Mouse (Mus musculus) kidney, postnatal 0 days (tissue): ENCODE results near the gene Polr3b. TPM values are rescaled to one million over a fixed set of nuclear protein-coding genes. Genes with fewer than 3 reads are reported as not detected.

Experiments
- ATAC-seq: fragments of 200-750 bp; cut with Nextera tagmentation; replicated peaks from 2 replicates; pipeline ENCODE4 v1.8.0; 2017; ENCODE audit warnings: low read depth, moderate number of reproducible peaks, moderate TSS enrichment, moderate library complexity; ENCODE audit not compliant: low FRiP score
- DNase-seq: peaks from one replicate; pipeline ENCODE4 v3.0.0-alpha.2; 2016; ENCODE audit warnings: low spot score
- H3K27ac ChIP-seq: fragments of 300-500 bp; sonication (generic); 2 replicates; pipeline ENCODE4 v1.5.1; 2014; ENCODE audit warnings: mild to moderate bottlenecking
- H3K27me3 ChIP-seq: fragments of 300-500 bp; sonication (generic); 2 replicates; pipeline ENCODE4 v1.6.1; 2014; ENCODE audit warnings: low read length, mixed read lengths; ENCODE audit not compliant: insufficient read depth
- H3K36me3 ChIP-seq: fragments of 300-500 bp; sonication (generic); 2 replicates; pipeline ENCODE4 v1.6.1; 2014; ENCODE audit warnings: low read length, mixed read lengths; ENCODE audit not compliant: insufficient read depth
- H3K4me1 ChIP-seq: fragments of 300-500 bp; sonication (generic); replicated peaks from 2 replicates; pipeline ENCODE4 v1.6.1; 2014; ENCODE audit warnings: antibody characterized with exemption, low read length, mixed read lengths; ENCODE audit not compliant: insufficient read depth
- H3K4me2 ChIP-seq: fragments of 300-500 bp; sonication (generic); 2 replicates; pipeline ENCODE4 v1.6.1; 2014; ENCODE audit warnings: mild to moderate bottlenecking, low read length, moderate library complexity, mixed read lengths
- H3K4me3 ChIP-seq: fragments of 300-500 bp; sonication (generic); replicated peaks from 2 replicates; pipeline ENCODE4 v1.5.1; 2014; ENCODE audit warnings: low read depth, low read length
- H3K9ac ChIP-seq: fragments of 300-500 bp; sonication (generic); 2 replicates; pipeline ENCODE4 v1.6.1; 2014; ENCODE audit warnings: low read depth, low read length
- H3K9me3 ChIP-seq: fragments of 300-500 bp; sonication (generic); replicated peaks from 2 replicates; pipeline ENCODE4 v1.6.1; 2016; ENCODE audit warnings: low read length, inconsistent platforms, mixed read lengths
- CTCF ChIP-seq: IDR thresholded peaks from 2 replicates; pipeline ENCODE4 v1.5.1; 2016; ENCODE audit warnings: antibody characterized with exemption, low read depth, mild to moderate bottlenecking, moderate library complexity
- WGBS: fragments of 180-500 bp; shearing (Covaris S2); extraction: QIAGEN DNeasy Blood & Tissue Kit; methylation state at CpG from one replicate; pipeline ENCODE4 v1.1.7; 2014; 5-methylcytosine and 5-hydroxymethylcytosine counted together
- polyA plus RNA-seq: library from polyadenylated mRNA; unstranded; fragments of >200 nt; fragmentation: Nextera tagmentation; extraction: Ambion mirVana; gene quantifications from 2 replicates; pipeline ENCODE4 v1.2.1, GENCODE M21; 2015

The Polr3b gene
- polyA plus RNA-seq, 1 experiment from 2014 or later: 10.6 TPM

DNA sequence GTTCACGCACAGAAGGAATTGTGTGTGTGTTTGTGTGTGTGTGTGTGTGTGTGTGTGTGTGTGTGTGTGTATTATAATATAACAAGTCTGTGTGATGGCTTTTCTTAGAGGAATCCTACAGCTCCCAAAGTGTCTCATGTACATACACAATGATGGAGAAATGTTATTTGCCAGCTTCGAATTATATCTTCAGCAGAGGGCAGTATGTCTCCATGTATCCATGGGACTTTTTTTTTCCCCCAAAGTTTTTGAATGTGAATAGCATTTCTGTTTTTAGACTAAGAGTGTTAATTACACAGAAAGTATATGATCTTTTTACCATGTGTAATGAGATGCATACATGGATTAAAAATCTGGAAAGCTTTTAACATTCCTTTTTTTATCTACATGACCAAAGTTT, 19.5 kb downstream of the Polr3b start:
- DNase-seq: peak; percentile 55
- no peak overlapping the region for H3K4me2 ChIP-seq
- H3K9me3 ChIP-seq: no peaks in the 10 kb centered on the region
- H3K4me1 ChIP-seq: no peaks in the 10 kb centered on the region
- 83% methylated on average over 2 of the region's 2 CpGs for WGBS
- no peak overlapping the region for H3K27ac ChIP-seq
- H3K4me3 ChIP-seq: no peak overlapping the region
- no peak for ATAC-seq
- H3K27me3 ChIP-seq: no peaks in the 10 kb centered on the region
- TF ChIP-seq CTCF: peak; percentile 62
- H3K36me3 ChIP-seq: peaks cover 17% of the 10 kb centered on the region; the same call in 1 of the 2 replicates
- no peak overlapping the region for H3K9ac ChIP-seq

DNA sequence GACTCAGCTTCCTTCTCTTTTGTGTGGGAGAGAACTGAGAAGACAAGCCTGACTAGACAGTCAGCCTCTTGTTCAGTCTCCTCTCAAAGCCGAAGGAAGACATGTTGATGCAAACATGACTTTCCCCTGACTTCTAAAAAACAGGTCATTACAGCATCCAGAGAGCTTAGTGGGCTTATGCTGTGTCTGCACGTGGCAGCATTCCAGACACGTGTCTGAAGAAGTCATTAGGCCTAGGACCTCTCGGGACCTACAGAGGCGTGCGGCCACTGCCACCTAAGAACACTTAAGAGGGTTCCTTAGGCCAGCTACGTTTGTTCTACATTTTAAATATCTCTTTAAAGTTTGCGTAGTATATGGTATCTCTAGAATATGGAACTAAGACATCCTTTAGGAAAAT, 23.8 kb downstream of the Polr3b start:
- no peak for TF ChIP-seq CTCF
- WGBS: 80% methylated on average over 8 of the region's 8 CpGs
- no peak overlapping the region for H3K27ac ChIP-seq

DNA sequence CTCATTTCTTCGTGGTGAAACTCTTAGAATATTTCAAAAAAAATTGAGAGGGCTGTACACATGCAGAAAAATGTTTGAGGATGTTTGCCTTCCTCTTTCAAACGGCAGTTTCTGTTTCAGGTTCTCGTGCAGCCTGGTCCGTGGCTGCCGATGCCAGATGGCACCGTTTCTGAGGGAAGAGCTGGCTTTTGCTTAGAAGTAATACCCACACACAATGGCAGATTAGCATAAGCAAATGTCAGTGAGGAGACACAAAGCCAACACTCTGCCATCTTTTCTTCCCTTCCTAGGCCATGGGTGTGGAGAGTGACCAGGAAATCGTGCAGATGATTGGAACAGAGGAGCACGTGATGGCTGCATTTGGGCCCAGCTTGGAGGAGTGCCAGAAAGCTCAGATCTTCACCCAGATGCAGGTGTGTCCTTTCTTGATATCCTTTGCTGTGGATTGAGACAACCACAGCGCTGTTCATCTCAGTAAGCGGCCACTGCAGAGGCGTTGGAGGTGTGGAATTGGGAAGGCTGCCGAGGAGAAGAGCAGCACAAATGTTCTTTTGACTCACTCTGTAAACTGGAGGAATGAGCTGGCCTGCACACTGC, 24.5 kb downstream of the Polr3b start:
- no peak for DNase-seq

More for the DNA sequence above, 23.8 kb downstream of the Polr3b start:
- Histone ChIP-seq H3K9ac (no peak overlapping the region), H3K9me3 (no peaks in the 10 kb centered on the region), H3K4me2 (no peak overlapping the region), H3K4me3 (no peak overlapping the region), H3K36me3 (no peaks in the 10 kb centered on the region), H3K4me1 (no peaks in the 10 kb centered on the region), H3K27me3 (no peaks in the 10 kb centered on the region)
- DNase-seq (no peak), ATAC-seq (no peak)

DNA sequence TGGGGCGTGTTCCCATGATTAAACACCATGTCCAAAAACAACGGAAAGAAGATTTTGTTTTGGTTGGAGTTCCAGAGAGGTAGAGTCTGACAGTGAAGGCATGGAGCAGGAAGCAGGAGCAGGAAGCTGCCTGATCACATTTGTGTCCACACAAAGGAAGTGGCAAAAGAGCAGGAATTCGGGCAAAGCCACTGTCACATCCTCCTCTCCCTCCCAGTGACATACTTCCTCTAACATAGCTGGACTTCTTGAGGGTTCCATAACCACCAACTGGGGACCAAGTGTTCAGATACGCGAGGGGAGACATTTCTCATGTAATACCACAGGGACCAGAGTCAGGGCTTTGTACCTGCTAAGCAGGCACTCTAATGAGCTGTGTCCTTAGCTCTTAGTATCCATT, 25.2 kb downstream of the Polr3b start:
- Histone ChIP-seq H3K4me3 (no peak overlapping the region), H3K27me3 (no peaks in the 10 kb centered on the region), H3K9ac (no peak overlapping the region), H3K4me2 (no peak overlapping the region), H3K4me1 (no peaks in the 10 kb centered on the region), H3K9me3 (no peaks in the 10 kb centered on the region), H3K36me3 (no peaks in the 10 kb centered on the region), H3K27ac (no peak overlapping the region)
- ATAC-seq (no peak), DNase-seq (no peak)
- 89% methylated on average over 5 of the region's 5 CpGs for WGBS
- no peak for TF ChIP-seq CTCF

More for the DNA sequence above, 24.5 kb downstream of the Polr3b start:
- Histone ChIP-seq H3K27ac (no peak overlapping the region), H3K27me3 (no peaks in the 10 kb centered on the region), H3K4me1 (no peaks in the 10 kb centered on the region), H3K4me2 (no peak overlapping the region), H3K9me3 (no peaks in the 10 kb centered on the region), H3K4me3 (no peak overlapping the region), H3K36me3 (no peaks in the 10 kb centered on the region), H3K9ac (no peak overlapping the region)
- no peak for ATAC-seq
- 86% methylated on average over 12 of the region's 12 CpGs for WGBS
- TF ChIP-seq CTCF: no peak

GRCm38 (mm10) chr10:84648911-84649310, 26.8 kb downstream of the Polr3b start:
- Histone ChIP-seq H3K27me3 (no peaks in the 10 kb centered on the region), H3K9me3 (no peaks in the 10 kb centered on the region), H3K4me3 (no peak overlapping the region), H3K4me1 (no peaks in the 10 kb centered on the region), H3K4me2 (no peak overlapping the region), H3K27ac (no peak overlapping the region), H3K36me3 (peaks cover 7% of the 10 kb centered on the region; the same call in 1 of the 2 replicates), H3K9ac (no peak overlapping the region)
- 77% methylated on average over 4 of the region's 4 CpGs for WGBS
- DNase-seq (no peak), ATAC-seq (no peak)
- TF ChIP-seq CTCF: no peak

DNA sequence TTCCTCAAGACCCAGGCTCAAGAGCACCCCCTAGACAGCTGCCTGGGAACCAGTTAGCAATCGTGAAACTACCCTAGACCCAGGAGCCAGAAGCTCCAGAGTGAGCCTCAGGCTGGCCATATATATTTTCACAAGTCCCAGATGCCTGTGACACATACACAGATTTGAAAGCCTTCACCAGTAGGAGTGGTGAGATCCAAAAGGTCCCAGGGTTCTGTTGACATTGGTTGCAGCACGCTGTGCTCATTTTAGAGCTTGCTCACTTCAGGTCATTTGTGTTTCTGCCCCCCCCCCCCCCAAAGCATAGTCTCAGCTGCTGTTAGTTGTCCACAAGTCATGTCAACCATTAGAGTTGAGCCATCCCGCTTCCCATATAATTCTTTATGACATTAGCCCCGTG, 31.9 kb downstream of the Polr3b start:
- no peaks in the 10 kb centered on the region for H3K27me3 ChIP-seq
- H3K36me3 ChIP-seq: peaks cover 9% of the 10 kb centered on the region; the same call in 1 of the 2 replicates
- no peaks in the 10 kb centered on the region for H3K4me1 ChIP-seq
- no peak for TF ChIP-seq CTCF
- H3K4me2 ChIP-seq: no peak overlapping the region
- no peak overlapping the region for H3K9ac ChIP-seq
- ATAC-seq (no peak), DNase-seq (no peak)
- H3K4me3 ChIP-seq: no peak overlapping the region
- H3K9me3 ChIP-seq: no peaks in the 10 kb centered on the region
- H3K27ac ChIP-seq: no peak overlapping the region
- WGBS: 72% methylated on average over 4 of the region's 4 CpGs

- H3K4me2 ChIP-seq: no peak overlapping the region
- no peak overlapping the region for H3K9ac ChIP-seq
- DNase-seq (no peak), ATAC-seq (no peak)
- no peak for TF ChIP-seq CTCF
- H3K27ac ChIP-seq: no peak overlapping the region
- H3K27me3 ChIP-seq: no peaks in the 10 kb centered on the region
- no peaks in the 10 kb centered on the region for H3K9me3 ChIP-seq
- no peaks in the 10 kb centered on the region for H3K4me1 ChIP-seq
- H3K36me3 ChIP-seq: peaks cover 9% of the 10 kb centered on the region; the same call in 1 of the 2 replicates
- 92% methylated on average over 4 of the region's 4 CpGs for WGBS
- no peak overlapping the region for H3K4me3 ChIP-seq
Observed at GRCm38 (mm10) chr10:84654731-84655130, 32.6 kb downstream of the Polr3b start.
